Mouse (Mus musculus): ENCODE data around the gene Pdzd2. TPM values are rescaled to one million over a fixed set of nuclear protein-coding genes. Genes with fewer than 3 reads are reported as not detected.

Gene Pdzd2
- total RNA-seq, 4 experiments from 2014 or later, result 67.0 to 85.4 (median 77.8) TPM

GRCm38 (mm10) chr15:12432879-12433278 is 306.8 kb downstream of the Pdzd2 start:
- DNase-seq (ENCODE audit: low spot score in 2 of 2), result no peak

- DNase-seq (ENCODE audit: low spot score in 2 of 2), result no peak
These were observed 307.4 kb downstream of the Pdzd2 start for GRCm38 (mm10) chr15:12432320-12432719.

DNA sequence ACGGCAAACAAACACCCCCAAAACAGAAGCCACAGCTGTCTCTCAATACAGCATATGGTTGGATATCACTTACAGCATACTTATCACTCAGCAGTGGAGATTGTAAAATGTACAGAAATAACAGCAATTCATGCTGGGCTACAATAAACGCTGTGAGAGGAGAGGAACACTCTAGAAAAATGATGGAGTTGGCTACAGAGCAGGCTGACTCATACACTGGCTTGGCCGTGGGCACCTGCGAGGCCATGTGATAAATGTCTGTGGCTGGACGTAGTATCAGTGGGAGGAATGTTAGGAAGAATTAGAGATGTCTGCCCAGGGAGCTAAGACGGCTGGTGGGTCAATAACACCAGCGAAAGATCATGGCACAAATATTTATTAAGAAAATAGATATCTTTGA is 308.0 kb downstream of the Pdzd2 start:
- peak in 1 of 2 experiments; percentile 49 for DNase-seq (ENCODE audit: low spot score in 2 of 2)

- DNase-seq (ENCODE audit: low spot score in 2 of 2), result no peak
These were observed 308.5 kb downstream of the Pdzd2 start for GRCm38 (mm10) chr15:12431188-12431587.

DNA sequence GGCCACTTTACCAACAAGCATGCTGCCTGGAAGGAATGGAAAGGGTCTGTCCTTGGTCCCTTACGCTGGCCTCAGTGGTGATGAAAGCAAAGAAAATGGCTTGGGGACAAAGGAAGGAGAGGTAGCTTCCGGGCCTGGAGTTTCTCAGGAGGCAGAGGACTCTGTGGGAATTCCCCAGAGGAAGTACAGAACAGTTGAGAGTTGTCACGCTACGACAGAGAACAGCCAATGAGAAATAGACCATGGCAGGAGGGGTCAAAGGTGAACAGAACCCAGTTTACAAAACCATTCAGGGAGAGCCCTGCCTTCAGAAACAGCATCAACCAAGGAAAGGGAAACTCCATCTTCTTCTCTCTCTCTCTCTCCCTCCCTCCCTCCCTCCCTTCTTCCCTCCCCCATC is 309.1 kb downstream of the Pdzd2 start:
- DNase-seq (ENCODE audit: low spot score in 2 of 2), result no peak

GRCm38 (mm10) chr15:12429572-12430431 is 309.9 kb downstream of the Pdzd2 start:
- DNase-seq (ENCODE audit: low spot score in 2 of 2), result no peak

- no peak for DNase-seq (ENCODE audit: low spot score in 2 of 2)
These were observed 311.9 kb downstream of the Pdzd2 start for GRCm38 (mm10) chr15:12427818-12428217.

GRCm38 (mm10) chr15:12426342-12426741 is 313.4 kb downstream of the Pdzd2 start:
- DNase-seq (ENCODE audit: low spot score in 2 of 2), result no peak

- DNase-seq (ENCODE audit: low spot score in 2 of 2), result no peak
These were observed 314.6 kb downstream of the Pdzd2 start for GRCm38 (mm10) chr15:12425049-12425627.

- no peak for DNase-seq (ENCODE audit: low spot score in 2 of 2)
These were observed 315.5 kb downstream of the Pdzd2 start for GRCm38 (mm10) chr15:12424187-12424586.

DNA sequence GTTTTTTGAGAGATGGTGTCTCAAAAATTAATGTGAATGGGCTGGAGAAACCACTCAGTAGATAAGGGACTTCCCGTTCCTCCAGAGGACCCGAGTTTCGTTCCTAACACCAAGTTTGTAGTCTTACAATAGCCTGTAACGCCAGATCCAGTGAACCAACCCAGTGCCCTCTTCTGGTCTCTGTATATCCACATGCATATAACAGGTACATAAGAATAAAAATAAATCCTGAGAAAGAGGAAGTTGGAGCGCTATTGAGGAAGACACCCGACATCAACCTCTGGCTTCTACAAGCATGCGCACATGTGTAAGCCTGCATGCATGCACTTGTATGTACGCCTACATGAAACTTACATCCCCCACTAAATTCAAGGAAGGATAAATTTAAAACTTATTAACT is 318.8 kb downstream of the Pdzd2 start:
- DNase-seq (ENCODE audit: low spot score in 2 of 2), result no peak

GRCm38 (mm10) chr15:12420376-12420775 is 319.3 kb downstream of the Pdzd2 start:
- DNase-seq (ENCODE audit: low spot score in 2 of 2), result no peak

DNA sequence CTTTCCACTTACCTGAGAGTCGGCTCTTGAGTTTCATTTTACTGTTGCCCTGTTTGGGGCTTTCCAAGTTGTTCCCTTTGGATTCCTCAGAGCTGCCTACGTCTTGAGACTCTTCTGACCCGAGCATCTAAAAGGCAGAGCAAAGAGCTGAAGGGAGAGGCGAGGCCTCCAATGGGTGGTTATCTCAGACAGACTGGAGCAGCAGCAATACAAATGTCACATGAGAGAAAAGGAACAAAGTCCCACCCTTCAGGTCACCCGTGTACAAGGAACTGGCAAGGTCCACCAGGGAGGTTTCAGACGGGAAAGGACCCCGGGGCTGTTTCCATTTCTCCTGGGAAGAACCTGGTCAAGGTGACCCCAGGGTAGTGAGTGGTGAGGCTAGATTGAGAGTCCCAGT is 320.3 kb downstream of the Pdzd2 start:
- no peak for DNase-seq (ENCODE audit: low spot score in 2 of 2)

- DNase-seq (ENCODE audit: low spot score in 2 of 2), result peak in 1 of 2 experiments; percentile 51
These were observed 324.1 kb downstream of the Pdzd2 start for GRCm38 (mm10) chr15:12415536-12416200.

DNA sequence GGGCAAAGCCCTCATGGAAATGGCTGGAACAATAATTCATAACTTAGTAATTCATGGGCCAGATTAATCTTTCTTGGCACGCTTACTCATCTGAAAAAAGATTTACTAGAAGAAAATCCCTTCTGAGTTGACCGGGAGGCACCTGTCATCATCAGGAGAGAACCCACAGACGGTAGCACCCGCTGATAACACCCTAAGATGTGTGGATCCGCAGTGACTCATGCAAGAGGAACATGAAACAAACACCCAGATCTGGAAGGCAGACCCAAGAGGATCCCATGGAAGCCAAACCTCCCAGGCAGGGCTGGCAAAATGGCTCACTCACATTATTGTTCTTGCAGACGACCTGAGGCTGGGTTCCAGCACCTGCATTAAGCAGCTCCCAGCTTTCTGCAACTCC is 325.0 kb downstream of the Pdzd2 start:
- peak in 1 of 2 experiments; percentile 38 for DNase-seq (ENCODE audit: low spot score in 2 of 2)

DNA sequence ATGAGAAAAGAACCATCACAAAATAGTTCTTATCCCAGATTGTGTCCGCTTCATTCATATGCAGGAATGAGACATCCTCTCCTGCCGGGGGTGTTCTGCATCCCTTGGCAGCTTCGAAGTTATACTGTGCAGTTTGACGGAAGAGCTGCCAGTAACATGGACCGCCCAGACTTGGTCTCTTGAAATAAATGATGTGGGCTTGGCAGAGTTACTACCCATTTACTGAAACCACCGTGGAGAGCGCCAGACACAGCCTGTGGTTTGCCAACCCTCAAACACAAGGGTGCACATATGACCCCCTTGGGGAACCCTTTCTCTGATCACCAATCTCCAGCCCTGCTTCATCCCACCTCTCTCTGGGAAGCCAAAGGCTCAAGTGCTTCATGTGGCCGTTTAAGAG is 331.5 kb downstream of the Pdzd2 start:
- DNase-seq (ENCODE audit: low spot score in 2 of 2), result no peak

GRCm38 (mm10) chr15:12405592-12405991 is 334.1 kb downstream of the Pdzd2 start:
- DNase-seq (ENCODE audit: low spot score in 2 of 2), result no peak

- DNase-seq (ENCODE audit: low spot score in 2 of 2), result no peak
These were observed 342.7 kb downstream of the Pdzd2 start for GRCm38 (mm10) chr15:12397032-12397431.

DNA sequence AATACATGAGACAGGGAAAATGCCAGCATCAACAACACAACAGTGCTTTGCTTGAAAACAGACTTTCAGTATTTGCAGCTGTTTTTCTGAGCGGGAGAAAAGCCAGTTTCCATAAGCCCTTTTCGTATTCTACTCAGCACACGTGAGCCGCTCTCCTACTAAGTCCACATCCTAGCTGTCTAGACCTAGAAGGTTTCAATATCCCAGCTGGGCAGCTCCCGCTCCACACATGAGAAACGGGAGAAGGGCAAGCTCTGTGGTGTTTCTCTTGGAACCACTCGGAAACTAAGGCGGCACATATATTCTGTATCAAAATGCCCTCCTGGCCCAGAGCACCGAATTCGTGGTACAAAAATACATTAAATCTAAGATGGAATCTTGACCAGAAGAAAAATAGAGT is 345.0 kb downstream of the Pdzd2 start:
- DNase-seq (ENCODE audit: low spot score in 2 of 2), result no peak

- no peak for DNase-seq (ENCODE audit: low spot score in 2 of 2)
These were observed 350.8 kb downstream of the Pdzd2 start for GRCm38 (mm10) chr15:12388726-12389489.

DNA sequence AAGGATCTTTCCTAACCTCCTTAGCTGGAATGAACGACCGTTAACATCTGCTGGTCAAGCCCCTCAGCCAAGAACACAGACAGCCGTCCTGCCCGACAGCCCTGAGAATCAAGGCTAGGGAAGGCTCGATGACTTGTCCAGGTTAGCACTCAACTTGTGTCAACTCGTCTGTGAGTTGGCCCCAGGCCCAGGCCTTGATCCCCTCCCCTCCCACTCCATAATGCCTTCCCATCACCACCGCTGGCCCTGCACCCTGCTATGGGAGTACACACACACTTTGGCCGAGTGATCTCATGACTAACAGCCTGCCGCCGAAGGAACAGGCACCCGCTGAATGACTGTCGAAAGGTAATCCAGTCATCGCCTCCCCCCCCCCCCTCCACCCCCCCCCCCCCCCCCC is 355.0 kb downstream of the Pdzd2 start:
- no peak for DNase-seq (ENCODE audit: low spot score in 2 of 2)

DNA sequence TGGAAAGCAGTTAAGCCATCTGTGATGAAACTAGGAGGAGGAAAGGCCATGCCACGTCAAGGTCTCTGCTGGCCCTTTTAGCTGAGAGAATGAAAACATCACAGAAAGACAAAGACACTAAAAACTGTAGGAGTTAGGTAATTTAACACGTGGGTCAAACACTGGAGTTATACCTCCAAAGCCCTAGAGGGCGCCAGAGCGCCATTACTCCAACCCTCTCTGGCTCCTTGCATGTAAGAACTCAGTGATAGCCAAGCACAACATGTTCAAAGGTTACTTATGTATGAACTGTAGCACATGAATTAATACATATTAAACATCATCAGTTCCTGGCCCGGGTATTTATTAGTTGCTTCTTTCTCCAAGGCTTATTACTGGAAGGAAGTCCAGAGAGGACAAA is 359.2 kb downstream of the Pdzd2 start:
- no peak for DNase-seq (ENCODE audit: low spot score in 2 of 2)

All from left cerebral cortex, adult 8-10 months (tissue).